Mouse (Mus musculus) right cerebral cortex, postnatal 36 days (tissue): ENCODE data around the gene Sfmbt2.
"Not testable (repeated sequence)": the region's sequence is repeated elsewhere in the genome, so short reads cannot be mapped to it uniquely, and the experiment has no call there.

ENCODE experiments used
- DNase-seq, 2 experiments: peaks; one replicate each; pipeline ENCODE4 v3.0.0; 2022; ENCODE audit warnings: low spot score in 2 of 2, mixed read lengths in 1 of 2

Sfmbt2 gene

GRCm38 (mm10) chr2:10370176-10370575 is at the start of gene Sfmbt2:
Gene Sfmbt2 (plus strand): TSS chr2:10370510.
- DNase-seq = no peak

DNA sequence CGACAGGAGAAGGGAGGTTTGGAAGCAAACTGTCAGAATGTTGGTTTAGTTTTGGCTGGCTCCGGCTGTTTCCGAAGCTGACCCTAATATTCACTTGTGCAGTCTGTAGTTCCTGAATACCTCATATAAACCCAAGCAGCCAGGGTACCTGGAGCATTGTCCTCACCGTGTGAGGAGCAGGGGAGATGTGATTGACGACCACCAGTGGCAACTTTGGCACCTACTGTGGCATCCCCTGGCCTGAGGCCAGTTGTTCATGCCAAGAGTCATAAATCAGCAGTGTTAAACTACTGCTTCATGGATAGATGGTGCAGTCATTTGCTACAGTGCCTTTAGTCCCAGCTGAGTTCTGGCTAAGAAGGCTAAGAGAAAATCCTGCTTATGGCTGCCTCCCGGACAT is 49.2 kb upstream of the Sfmbt2 start:
- no peak for DNase-seq

- no peak for DNase-seq
Measured at GRCm38 (mm10) chr2:10323173-10323572, 47.1 kb upstream of the Sfmbt2 start.

- DNase-seq = no peak
Measured at GRCm38 (mm10) chr2:10324980-10325379, 45.3 kb upstream of the Sfmbt2 start.

DNA sequence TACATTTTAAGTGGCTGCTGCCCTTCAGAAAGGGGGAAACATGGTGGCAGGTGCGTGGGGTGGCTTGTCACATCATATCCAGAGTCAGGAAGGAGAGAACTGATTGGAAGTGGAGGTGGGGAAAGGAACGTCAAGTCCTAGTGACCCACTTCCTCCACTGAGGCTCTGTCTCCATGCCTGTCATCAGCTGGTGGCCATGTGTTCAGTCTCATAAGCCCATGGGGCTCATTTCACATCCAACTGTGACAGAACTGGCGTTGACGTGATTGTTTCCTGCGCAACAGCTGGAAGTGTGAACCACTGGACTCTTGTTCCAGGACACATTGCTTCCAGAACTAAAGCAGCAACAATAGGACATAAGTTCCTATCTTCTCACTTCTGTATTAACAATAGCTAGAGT is 40.1 kb upstream of the Sfmbt2 start:
- no peak for DNase-seq

DNA sequence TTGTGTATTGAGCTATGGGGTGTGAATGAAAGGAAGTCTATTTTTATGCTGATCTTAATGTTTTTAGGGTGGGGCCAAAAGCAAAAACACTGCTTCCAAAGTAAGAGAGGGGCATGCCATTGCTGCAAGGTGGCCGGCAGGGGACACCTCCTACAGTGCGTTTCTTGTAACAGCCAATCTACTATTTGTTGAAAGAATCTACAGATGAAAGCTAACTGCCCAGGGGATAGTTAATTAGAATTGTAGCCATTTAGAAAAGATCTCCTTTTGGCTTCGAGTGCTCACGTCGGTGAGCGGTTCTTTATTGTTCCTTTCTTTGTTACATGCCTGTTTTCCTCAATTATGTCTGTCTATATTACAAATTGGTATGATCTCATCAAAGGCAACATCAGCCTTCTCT is 36.0 kb upstream of the Sfmbt2 start:
- DNase-seq = no peak

DNA sequence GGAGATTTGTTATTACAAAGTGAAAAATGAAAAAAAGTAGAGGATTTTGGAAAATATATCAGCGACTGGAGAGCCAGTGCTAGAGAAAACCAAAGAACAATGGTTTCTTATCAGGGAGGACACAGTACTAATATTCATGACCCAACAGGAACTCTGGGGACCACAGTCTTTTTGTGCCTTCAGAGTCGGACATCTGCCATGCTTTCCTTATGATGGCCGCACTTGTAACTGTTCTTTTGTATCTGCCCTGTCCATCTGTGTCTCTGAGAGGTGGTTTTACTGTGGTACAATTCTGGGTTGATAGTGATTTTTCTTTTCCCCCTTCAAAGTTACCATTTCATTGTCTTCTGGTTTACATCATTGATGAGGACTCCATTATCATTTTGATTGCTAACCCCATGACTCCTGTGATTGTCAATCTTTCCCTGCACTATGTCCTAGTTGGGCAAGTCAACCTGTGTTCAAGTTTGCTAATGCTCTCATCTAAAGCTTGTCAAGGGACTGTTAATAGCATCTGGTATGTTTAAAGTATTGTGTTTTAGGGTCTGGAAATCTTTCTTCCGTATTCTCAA is 35.2 kb upstream of the Sfmbt2 start:
- no peak for DNase-seq

GRCm38 (mm10) chr2:10340022-10340421 is 30.3 kb upstream of the Sfmbt2 start:
- no peak for DNase-seq

DNA sequence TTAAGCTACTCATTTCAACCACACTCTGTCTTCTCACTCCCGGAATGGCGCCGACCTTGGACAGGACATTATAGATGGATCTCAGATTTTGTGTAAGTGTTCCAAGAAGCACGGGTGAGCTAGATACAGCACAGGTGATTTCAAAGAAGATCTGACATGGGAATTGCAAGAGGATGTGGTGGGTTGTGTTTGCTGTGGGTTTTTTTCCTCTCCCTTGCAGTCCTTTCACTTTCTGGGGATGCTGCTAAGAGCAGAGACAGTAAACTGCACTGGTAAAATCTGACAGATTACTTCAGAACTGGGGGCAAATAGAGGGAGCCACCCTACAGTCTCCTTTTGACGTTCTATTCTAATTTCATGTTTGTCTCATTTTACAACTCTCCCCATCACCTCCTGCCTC is 26.8 kb upstream of the Sfmbt2 start:
- no peak for DNase-seq

- DNase-seq = not testable (repeated sequence)
Measured at GRCm38 (mm10) chr2:10344073-10344472, 26.2 kb upstream of the Sfmbt2 start.

GRCm38 (mm10) chr2:10347193-10347592 is 23.1 kb upstream of the Sfmbt2 start:
- DNase-seq = no peak

DNA sequence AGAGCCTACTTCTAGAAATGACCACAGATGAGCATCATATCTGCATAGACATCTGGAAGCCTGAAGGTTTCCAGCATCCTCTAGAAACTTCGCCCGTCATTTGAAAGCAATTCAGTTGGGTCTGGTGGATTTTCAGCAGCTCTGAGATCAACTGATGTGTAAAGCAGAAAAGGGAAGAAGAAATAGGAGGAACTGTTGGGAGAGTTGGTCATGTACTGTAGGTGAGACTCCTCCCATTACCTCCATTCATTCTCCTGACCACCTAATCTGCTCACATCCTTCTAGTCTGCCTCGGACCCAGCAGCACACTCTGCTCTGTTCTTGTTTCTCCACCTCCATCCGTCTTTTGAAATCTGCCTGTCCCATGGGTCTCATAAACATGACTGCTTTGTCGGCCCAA is 22.3 kb upstream of the Sfmbt2 start:
- no peak for DNase-seq

DNA sequence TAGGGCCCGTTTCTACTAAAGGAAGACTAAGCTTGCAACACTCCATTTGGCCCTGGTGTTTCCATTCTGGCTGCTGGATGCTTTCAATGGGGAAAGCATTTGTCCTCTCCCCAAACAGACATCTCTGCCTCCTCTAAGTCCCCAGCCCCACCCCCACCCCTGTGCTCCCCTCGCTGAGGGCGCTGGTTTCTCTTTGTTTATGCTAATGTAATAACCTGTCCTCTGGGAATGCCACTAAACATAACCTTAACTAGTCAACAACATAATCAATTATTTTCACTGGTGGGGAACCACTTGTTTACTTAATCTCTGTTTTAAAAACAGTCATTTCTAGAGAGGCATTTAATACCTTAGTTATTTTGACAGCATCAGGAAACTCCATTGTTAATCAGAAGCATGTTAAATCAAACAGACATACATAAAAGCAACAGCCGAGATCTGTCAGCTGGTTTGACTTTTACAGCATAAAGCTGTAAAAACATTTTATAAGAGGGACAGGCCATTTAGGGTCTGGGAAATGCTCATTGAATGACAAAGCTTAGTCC is 20.0 kb upstream of the Sfmbt2 start:
- no peak for DNase-seq

- no peak for DNase-seq
Measured at GRCm38 (mm10) chr2:10351125-10351524, 19.2 kb upstream of the Sfmbt2 start.

DNA sequence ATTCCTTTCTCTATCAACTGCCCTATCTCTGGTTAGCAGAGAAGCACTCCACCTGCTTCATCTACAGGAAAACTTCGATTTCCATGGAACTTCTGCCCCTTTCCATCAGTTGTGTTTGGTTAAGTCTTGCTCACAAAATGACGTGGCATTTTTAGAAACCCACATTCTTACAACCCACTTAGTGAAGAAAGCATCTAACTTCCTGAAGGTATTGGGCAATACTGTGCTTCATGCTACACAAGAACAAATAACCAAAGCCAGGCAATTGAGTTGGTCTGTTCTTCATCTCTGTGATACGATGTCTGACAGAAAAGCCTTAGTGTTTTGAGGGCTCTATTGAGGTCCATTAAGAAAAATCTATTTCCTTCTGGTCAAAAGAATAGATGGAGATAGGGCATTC is 17.4 kb upstream of the Sfmbt2 start:
- DNase-seq = no peak

GRCm38 (mm10) chr2:10353889-10354288 is 16.4 kb upstream of the Sfmbt2 start:
- no peak for DNase-seq

- no peak for DNase-seq
Measured at GRCm38 (mm10) chr2:10359861-10360260, 10.4 kb upstream of the Sfmbt2 start.

GRCm38 (mm10) chr2:10365081-10365480 is 5.2 kb upstream of the Sfmbt2 start:
- DNase-seq = no peak

DNA sequence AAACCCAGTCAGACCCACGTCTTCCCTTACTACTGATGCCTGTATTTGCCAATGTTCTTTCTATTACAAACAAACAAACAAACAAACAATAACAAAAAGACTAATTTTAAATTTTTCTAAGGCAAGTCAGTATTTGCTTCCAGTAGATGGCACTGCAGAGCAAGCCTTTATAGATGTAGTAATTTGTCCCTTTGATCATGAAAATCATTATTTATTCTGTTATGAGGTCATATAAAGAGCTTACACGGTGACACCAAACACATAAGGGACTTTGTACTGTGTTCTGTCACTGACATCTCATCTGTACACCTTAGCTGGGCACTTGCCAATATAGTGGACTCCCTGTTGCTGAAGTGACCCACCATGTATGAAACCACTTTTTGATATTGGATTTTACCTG is 4.0 kb upstream of the Sfmbt2 start:
- DNase-seq = no peak

GRCm38 (mm10) chr2:10369676-10370075 is 634 bp upstream of the Sfmbt2 start:
- DNase-seq = no peak

DNA sequence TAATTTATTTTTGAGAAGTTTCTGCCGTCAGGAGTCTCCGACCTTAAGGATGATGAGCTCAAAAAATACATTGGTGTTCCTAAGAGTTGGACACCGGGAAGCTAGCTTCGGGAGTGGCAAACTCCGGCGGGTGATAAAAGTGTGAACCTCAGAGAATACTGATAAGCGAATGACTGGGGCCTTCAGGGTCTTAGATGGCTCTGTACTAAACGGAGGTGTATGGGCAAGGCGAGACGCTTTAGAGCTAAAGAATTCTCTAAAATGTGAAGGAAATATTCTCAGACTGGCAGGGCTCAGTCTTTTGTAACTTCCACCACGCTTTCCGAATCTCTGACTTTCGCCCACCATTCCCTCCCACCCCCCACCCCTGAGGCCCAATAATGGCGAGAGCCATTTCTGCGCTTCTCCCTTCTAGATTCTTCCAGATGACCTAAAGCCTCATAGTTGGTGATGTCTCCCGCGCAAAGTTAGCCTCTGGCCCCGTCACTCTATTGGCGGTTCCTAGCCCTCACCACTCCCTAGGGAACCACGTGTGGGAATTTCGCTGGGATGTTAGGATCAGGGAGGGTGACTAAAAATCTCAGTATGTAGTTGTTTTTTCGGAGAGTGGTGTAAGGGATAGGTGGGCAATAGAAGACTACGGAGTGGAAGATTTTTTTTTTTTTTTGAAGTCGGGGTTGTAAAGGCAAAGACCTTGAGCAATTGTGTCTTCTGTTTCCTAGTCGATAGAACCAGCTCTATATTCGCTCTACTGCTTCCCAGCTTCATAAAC is 563 bp downstream of the Sfmbt2 start:
- DNase-seq = no peak

DNA sequence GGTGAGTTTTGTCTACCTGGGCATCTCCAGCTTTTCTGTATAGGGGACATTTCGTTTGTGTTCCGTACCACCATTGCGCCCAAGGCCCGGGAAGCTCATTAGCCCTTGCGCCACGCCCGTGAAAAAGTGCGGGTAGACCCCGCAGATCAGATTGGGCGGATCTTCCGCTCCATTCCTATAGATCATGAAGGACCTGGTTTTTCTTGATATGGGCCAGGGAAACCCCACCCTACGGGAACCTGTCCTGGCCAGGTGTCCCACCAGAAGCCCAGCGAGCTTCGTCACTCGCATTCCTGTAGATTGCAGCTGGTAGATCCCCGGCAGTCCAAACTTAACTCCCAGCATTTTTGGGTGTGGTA is 1.1 kb downstream of the Sfmbt2 start:
- DNase-seq = no peak

- DNase-seq = no peak
Measured at GRCm38 (mm10) chr2:10371899-10372298, 1.6 kb downstream of the Sfmbt2 start.
